Mouse (Mus musculus) kidney, adult 11 months (tissue): ENCODE results near the gene Ddx54.

Source experiments
- DNase-seq: peaks from one replicate; pipeline ENCODE4 v3.0.0; 2022

Ddx54 gene

GRCm38 (mm10) chr5:120612822-120613604, 474 bp downstream of the Ddx54 start:
- peak; percentile 100 for DNase-seq

- no peak for DNase-seq
These were observed 3.4 kb downstream of the Ddx54 start for GRCm38 (mm10) chr5:120615903-120616302.

- DNase-seq: no peak
These were observed 6.2 kb downstream of the Ddx54 start for GRCm38 (mm10) chr5:120618778-120619177.

DNA sequence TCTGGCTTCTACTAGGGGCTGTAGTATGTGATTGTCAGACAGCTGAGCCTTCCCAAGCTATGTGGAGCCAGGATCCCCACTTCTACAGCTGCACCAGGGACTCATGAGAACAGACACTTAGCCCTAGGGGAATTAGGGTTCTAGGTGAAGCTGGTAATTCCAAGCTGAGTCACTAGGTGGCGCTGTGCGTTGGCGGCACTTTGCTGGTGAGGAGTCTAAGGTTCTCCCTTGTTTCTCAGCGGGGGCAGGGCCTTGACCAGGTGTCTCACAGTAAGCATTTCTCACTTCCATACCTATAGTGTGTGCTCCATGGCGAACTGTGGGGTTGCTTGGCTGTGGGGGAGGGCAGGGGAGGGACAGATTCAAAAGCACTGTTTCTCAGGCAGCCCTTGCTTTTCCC, 6.7 kb downstream of the Ddx54 start:
- no peak for DNase-seq

- DNase-seq: peak; percentile 75
These were observed 8.0 kb downstream of the Ddx54 start for GRCm38 (mm10) chr5:120620375-120621077.

- peak; percentile 81 for DNase-seq
These were observed 8.7 kb downstream of the Ddx54 start for GRCm38 (mm10) chr5:120621078-120621765.

DNA sequence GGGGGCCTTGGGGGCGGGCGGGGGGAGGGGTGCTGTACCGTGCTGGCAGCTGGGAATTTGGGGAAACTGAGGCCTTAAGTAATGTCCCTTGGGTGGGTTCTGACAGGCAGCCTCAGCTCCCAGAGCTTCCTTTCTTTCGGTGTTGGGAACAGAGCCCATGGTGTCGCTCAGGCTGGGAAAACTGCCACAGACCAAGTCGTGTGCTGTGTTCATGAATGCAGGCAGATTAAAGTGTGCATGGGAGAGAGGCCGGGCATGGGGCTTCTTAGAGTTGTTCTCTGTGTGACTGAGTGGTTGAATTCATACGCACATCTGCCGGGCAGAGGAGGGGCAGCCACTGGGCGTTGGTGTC, 9.3 kb downstream of the Ddx54 start:
- no peak for DNase-seq

GRCm38 (mm10) chr5:120622198-120622851, 9.8 kb downstream of the Ddx54 start:
- peak; percentile 65 for DNase-seq

- no peak for DNase-seq
These were observed 11.9 kb downstream of the Ddx54 start for GRCm38 (mm10) chr5:120624427-120624826.

- DNase-seq: no peak
These were observed 13.9 kb downstream of the Ddx54 start for GRCm38 (mm10) chr5:120626399-120626798.

DNA sequence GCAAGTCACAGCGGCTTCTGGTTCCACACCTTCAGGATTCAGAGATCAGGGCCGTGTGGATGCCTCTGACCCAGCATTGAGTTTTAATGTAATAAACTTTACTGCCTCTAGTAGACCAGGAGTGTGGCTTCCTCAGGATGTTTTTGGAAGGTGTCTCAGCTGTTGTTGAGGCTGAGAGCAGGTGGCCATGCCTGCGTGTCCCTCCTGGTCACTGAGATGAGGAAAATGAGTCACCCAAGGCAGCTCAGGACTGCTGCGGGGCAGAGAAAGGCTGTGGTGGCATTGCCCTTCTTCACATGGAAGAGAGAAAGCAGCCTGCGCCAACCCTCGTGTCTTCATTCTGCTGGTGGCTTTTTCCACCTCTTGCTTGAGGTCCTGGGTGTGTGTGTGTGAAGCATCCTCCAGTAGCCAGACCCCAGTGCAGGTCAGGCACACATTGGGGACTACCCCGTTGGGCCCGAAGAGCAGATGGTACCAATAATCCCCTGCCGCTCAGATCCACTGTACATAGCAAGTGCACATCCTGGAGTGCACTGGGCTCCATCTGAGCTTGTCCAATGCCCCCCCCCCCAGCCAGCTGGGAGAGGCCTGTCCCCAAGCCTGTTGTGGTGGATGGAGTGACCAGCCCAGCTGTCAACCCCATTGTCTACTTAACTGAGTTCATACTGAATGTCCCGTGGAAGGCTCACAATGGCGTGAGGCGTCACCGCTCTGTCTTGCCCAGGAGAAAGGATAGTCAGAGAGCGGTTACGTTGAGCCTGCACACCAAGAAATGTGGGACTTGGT, 15.2 kb downstream of the Ddx54 start:
- no peak for DNase-seq

DNA sequence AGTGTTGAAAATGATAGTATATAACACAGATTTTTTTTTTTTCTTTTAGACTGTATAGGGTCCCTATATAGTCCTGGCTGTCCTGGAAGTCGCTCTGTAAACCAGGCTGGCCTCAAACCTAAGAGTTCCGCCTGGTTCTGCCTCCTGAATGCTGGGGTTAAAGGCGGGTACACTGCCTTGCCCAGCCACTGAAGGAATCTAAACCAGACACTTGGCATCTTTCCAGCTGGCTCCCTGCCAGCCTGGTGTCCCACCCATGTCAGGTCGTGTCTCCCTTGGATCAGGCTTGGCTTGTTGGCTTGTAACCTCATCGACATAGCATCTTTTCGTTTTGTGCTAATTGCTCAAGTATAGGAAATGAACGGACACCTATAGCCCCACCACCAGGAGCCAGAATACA, 16.1 kb downstream of the Ddx54 start:
- no peak for DNase-seq

DNA sequence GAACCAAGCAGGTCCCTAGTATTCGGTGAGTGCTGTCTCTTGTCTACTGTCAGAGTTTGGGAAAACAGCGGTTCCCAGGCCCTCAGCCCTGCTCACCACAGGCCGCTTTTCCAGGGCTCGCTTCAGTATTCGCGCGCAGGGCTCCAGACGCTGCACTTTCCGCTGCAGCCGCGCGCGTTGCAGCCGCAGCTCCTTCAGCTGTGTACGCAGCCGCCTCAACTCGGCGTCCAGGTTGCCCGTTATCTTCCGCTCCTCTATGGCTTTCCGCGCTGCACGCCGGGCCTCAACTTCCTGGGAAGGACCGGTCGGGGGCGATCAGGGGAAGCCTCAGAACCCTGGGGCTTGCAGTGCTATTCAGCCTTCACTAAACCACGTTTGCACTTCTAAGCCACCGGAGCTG, 18.6 kb downstream of the Ddx54 start:
- DNase-seq: no peak

DNA sequence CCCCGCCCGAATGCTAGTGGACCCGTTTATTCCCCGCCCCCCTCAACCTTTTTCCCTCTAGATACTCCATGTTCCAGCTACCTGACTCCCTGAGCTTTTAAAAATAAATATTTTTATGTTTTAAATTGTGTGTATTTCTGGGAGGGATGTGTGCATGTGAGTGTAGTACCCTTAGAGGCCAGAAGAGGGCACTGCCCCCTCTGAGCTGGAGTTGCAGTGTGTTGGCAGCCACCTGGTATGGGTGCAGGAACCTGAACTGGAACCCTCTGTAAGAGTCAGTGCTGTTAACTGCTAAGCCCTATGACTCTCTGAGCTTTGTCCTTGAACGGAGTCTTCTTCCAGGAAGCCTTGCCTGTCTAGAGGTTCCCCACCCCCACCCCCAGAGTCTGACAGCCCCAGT, 19.4 kb downstream of the Ddx54 start:
- DNase-seq: no peak

DNA sequence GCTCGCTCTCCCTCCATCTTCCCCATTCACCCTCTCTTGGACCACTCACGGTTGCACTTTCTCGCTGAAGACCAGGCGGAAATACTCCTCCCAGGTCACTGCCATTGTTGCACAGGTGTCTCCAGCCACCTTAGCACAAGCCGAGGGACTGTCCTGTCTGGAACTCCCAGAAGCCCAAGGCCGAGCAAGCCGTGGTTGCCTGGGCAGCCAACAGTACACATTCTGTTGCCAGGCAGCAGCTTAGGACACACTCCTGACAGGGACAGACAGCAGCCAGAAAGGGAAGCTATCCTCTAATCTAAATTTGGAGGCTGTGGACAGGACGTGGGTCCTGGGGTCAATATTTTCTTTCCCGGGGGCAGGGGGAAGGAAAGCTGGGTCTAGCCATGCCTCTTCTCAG, 21.6 kb downstream of the Ddx54 start, which contains the start of gene Cfap73:
TSS of gene Cfap73 (minus strand) at position 105 of the 400 bp plus-strand sequence.
- no peak for DNase-seq

DNA sequence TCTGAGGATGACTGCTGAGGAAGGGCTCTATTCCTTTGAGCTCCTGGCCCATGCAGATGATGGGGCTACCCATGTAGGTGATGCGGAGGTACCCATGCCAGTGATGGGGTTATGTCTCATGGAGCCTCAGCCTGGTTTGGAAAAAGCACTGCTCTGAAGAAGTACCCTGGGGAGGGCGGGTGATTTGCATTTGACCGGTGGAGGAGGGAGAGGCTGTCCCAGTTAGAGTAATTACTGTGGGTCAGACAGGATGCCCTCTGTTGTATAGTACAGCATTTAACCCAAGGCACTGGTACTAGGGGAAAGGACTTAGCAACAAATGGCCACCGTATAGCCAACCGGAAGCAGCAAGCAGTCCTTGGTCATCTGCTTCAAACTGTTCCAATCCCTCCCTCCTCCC, 22.3 kb downstream of the Ddx54 start:
- no peak for DNase-seq

- no peak for DNase-seq
These were observed 23.1 kb downstream of the Ddx54 start for GRCm38 (mm10) chr5:120635633-120636032.

- DNase-seq: no peak
These were observed 27.6 kb downstream of the Ddx54 start for GRCm38 (mm10) chr5:120640094-120640493.

DNA sequence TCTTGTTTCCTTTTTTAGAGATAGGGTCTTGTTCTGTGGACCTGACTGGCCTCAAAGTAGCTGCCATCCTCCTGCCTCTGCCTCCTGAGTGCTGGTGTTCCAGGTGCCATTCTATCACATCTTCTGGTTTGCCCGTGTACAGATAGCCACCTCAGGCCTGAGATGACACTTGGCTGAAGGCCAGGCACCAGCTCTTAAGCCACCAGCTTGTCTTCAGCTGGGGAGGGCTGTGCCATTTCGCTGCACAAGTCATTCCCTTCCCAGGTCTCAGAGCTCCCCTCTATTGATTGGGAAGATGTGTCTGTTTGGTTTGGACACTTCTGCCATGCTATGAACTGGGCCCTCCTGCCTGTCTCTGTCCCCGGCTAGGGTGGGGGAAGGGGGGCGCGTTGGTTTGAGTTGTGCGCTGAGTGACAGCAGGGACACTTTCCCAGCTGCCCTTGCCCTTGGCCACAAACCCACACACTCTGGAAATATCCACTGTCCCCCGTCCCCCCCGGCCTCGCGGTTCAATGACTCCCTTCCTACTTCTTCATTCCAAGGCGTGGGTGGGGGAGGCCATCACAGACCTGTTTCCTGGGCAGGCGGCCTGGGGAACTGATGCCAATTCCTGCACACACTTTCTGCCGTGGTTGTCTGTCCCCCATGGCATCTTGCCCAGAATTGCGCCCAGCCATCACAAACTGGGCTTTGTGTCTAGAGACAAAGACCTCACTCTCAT, 31.0 kb downstream of the Ddx54 start:
- peak; percentile 43 for DNase-seq

- no peak for DNase-seq
These were observed 31.7 kb downstream of the Ddx54 start for GRCm38 (mm10) chr5:120644227-120644626.

DNA sequence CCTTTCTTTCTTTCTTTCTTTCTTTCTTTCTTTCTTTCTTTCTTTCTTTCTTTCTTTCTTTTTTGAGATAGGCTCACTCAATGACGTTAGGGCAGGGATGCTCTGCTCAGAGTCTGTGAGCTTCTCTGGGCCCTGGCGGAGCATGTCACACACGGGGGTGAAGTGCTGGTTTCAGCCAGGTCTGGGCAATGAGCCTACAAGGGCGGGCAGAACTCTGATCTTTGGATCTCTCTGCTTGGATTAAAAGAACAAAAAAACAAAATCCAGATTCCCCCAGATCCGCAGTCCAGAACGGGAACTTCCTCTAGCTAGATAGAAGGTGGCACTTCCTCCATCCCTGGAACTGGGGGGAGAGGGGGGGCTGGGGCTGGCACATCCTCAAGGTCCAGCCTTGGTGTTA, 33.3 kb downstream of the Ddx54 start:
- peak; percentile 71 for DNase-seq

- no peak for DNase-seq
These were observed 34.8 kb downstream of the Ddx54 start for GRCm38 (mm10) chr5:120647361-120647760.
